Mouse (Mus musculus): ENCODE data around the gene 4930432M17Rik.

The 4930432M17Rik gene

DNA sequence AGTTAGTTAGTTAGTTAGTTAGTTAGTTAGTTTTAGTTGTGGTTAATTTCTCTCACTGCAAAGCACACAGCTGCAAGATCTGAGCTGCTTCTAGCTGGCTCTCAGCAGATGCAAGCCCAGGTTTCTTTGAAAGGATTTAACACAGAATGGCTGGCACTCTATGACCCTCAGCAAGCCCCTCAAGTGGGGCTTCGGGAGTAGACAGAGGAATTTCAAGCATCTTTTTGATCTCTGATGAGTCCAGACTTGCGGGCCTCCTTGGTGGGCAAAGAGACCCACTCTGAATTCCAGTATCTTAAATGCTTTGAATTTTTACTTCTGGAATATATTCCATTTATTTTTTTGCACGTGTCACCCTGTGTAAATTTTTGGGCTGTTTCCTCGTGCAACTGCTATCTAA is 8.4 kb downstream of the 4930432M17Rik start:
- no peak for DNase-seq

DNA sequence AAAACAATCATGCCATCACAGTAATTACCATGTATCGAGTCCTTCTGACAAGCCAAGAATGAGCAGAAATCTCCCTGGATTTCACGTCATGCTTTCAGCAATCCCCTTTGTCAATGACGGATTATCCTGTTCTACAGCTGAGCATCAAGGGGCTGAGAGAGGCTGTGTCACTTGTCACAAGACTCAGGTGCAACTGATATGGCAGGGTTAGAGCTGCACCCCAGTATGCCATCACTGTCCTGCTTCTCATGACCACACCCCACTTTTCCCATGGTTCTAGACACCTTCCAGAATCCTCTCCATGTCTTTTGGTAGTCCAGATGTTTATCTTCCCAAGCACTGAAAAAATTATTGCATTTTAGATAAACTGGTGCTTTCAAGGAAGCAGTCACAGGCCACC is 8.9 kb downstream of the 4930432M17Rik start:
- no peak for DNase-seq

DNA sequence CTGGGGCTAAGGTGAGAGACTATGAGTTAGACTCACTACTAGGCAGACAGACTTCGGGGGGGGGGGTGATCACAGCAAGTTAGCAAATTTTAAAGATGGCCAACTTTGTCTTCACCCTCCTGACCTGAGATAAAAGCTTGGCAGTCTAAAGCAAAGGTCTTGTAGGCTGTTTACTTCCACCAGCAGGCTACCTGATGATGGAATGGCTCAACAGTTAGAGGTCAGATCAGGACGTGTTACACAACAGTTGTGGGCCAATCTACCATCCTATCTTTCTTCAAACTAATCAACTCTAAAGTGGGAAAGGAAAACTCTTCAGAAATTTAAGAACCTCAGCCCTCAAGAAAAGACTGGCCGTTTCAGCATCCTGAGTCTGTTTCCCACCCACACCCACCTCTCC is 9.6 kb downstream of the 4930432M17Rik start:
- no peak for DNase-seq

DNA sequence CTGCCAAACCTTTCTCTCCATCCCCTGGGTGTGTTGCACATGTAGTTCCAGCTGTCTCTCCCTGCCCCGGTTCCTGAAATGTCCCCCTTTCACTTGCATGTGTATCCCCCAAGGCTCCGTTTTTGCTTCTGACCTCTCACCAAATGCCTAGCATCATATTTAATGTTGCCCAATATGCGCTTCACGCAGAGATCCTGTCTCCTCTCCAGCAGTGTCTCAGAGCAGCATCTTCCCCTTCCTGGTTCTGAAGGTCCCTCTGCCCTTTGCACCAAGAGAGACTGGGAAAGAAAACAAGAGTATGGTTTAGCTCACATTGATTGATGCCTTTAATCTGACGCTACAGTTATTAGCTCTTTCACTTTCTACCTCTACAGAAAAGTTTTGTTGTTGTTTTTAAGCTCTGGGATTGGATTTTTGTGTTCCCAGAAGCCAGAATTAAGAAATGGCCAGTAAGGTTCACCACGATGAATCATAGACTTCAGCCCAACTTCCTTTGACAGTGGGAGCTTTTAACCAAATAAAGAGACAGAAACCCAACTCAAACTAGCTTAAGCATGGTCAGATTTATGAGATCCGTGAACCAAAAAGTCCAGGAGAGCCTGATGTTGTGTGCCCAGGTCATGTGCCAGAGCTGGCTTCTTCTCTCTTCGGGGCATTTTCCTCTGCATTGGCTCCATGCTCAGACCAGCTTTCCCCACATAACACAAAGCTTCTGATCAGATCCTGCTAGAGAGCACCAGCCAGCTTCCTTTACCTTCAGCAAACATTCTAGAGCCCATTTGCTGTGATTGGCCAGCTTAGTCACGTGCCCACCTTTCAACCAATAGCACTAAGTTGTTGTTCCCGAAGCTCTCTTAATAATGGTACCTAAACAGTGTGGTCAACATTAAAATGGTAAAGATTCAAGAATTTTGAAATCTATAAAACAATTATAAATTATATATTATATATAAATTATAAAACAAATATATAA is 12.2 kb downstream of the 4930432M17Rik start:
- no peak for DNase-seq

DNA sequence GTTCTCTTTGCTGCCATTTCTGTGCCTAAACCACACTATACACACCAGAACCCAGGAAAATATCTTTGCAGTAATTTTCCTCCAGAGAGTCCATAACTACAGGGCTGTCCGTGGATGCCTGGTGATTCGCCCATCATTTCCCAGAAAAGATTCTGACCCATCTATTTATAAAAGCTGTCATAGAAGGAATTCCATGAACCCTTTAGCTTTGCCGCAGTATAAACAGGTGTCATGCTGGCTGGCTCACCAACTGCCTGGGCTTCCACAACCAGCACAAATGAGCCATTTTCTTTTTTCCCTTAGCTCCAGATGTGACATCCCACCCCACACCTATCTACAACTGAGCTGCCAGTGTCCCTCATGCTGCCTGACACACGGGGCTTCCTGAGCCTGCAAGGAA is 14.0 kb downstream of the 4930432M17Rik start:
- no peak for DNase-seq

DNA sequence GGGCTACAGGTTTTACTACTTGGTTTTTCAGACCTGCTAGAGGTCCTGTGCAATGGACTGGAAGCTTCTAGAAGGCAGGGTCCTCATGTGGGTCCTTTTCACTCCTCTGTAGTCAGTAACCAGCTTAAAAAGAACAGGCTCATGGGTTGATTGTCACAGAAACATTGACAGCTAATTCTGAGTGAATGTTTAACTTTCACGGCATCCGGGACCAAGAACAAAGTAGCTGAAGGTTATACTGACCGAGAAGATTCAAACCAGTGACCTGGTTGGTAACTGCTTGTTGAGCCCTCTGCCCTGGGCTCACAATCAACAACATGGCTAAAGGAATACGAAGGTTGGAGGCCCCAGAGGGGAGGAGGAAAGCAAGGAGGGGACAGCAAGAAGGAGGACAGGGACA is 14.4 kb downstream of the 4930432M17Rik start:
- DNase-seq = no peak

DNA sequence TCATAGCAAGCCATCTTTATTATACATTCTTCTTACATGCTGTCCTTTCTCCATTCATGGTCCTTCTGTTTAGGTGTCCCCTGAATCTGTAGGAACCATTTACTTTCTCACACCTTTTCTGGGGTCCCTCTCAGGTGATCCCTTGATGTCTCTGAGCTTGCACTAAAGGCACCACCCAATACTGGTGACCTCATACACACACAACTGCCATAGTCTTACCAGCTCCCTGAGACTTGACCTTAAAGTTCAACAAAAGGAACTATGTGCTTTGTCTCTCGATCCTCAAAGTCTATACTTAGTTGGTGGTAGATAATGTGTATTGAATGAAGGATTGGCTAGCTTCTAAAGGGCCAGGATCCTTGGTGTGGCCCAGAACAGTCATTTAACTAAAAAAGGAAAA is 15.4 kb downstream of the 4930432M17Rik start:
- no peak for DNase-seq

DNA sequence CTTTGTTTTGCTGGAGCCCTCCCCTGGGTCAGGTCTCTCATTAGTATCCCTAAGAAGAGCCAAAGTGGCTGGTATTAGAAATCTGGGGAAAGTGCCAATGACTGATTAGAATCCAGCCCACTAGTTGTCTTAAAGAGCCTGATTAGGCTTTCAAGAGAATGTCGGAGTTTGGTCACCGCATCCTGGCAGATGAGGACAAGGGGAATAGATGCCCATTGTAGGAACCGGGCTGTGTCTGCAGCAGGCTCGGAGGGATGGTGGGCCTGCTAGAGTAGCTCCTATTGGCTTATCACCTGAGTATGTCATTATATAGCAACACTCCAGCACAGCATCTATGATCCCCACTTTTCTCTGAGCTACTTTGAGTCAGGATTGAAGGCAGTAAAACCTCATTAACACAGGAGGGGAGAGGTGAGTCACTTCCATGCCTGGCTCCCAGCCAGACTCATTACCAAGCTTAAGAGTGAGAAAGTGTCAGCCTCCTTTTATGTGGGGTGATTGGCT is 15.9 kb downstream of the 4930432M17Rik start:
- no peak for DNase-seq

DNA sequence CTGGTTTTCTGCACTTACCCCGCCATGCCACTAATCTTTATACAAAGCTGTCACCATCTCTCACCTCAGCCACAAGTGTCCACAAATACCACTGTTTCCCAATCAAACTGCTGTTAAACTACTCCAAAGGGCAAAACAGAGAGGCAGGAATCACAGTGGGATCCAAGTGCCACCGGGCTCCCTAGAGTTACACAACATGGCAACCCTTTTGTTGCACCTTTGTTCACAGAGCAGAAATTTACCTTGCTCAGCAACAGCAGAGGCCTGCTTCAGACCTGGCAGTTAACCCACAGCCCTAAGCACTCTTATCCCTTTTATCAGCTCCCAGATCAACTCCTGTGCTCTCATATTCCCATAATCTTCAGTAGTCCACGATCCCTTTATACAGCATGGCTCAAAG is 17.2 kb downstream of the 4930432M17Rik start:
- no peak for DNase-seq

DNA sequence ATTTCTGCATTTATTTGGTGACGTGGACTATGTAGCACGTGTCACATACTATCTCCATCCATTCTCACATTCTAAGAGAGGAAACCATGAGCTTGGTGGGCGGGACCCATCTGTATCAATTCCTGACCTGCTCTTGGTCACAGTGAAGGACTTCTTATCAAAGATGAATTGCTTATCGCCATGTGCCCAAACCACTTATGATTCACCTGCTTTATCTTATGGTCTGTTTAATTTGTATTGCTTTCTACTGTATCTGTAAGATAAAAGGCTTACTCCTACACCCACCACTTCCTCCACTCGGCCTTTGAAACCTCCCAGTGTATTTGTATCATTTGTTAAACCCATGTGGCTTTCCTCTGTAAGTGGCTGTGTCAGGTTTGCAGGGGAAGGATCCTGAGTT is 18.5 kb downstream of the 4930432M17Rik start:
- DNase-seq = no peak

DNA sequence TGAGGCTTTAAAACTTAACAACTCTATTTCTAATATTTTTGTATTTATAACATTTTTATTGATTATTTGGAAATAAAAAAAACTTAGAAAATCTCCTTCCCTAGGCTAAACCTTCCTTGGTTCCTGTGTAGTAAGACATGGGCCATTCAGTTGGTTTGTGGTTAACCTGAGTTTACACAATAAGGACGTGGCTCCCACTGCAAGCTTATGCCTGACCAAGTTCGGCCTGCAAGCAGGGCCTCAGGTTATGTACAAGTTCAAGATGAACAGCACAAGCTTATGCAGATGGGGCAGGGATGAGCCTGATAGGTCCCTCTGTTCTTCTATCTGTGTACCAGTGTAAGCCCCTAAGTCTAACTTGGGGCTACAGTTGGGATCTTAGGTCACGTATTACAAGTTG is 19.1 kb downstream of the 4930432M17Rik start:
- DNase-seq = no peak

DNA sequence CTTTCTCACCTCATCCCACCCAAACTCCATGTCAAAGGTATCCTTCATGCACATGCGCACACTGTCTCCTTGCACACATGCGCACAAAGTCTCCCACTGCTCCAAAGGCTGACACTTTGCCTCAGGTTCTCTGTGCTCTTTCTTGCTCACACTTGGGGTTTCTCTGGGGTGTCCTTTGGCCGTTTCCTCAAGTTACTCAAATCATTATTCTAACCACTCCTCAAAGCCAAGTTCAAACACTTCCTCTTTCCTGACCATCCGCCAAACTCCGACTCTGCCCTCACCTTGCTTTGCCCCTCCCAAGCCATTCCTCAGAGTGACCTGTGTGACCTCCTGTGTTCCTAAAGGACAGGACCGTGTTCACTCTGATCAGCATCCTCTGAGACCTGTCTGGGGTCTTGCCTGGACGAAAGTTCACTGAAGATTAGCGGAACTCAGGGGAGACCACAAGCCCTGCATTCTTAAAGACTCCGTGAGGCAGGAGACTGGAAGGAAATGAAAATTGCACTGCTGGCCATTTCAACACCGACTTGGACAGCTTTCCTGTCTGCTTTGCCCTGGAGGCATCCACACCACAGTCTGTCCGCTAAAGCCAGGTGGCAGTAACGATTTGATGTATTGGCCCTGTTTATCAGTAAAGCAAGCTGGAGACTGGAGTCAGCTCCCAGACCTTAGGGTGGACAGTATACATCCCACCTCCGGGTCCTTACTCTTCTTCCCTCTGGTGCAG is 22.6 kb downstream of the 4930432M17Rik start:
- no peak for DNase-seq

DNA sequence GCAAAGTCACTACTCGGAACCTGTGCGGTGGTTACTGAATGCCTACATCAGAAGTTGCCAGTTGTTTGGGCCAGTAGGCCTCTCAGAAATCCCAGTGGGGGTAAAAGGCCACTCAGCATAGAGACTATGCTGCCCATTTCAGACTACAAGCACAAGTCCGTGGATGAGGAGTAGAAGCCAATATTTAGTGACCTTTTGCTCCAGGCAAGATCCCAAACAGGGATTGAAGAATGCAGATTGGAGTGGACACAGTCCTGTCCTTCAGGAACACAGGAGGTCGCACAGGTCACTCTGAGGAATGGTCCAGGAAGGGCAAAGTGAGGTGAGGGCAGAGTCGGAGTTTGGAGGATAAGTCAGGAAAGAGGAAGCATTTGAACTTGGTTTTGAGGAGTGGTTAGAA is 23.2 kb downstream of the 4930432M17Rik start:
- DNase-seq = no peak

DNA sequence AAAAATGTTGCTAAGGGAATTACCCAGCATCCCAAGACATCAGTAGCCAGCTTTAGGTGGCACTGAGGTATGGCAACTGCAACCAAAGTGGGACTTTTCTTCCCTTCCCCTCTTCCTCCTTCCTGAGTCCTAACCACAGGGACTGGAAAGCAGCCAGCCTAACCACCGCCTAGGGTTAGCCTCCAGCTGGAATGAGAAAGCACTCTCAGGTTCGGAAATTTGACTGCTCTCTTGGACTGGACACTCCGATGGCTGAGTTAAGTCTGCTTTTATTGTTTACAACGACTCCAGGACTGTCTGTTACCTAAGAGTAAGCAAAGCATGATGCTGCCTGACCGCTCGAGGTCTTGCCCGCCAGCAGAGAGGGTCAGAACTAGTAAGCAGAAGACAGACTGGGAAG is 26.6 kb downstream of the 4930432M17Rik start:
- no peak for DNase-seq

DNA sequence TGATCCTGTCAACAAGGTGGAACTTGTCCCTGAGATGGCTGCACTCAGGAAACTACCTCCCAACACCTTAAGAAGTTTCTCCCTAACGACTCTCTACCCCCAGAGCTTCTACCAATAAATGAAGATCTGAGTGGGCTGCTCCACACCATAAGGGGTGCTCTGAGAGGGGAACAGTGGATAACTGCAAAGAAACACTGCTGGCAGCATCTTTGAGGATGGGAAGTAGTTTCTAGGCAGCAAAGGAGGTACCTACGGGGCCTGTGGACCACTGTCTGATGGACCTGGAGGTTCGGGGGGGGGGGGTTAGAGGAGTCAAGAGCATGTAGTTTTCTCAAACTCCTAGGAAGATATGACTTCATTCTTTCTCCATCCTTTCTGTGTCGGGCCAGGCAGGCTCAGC is 28.8 kb downstream of the 4930432M17Rik start:
- DNase-seq = no peak

DNA sequence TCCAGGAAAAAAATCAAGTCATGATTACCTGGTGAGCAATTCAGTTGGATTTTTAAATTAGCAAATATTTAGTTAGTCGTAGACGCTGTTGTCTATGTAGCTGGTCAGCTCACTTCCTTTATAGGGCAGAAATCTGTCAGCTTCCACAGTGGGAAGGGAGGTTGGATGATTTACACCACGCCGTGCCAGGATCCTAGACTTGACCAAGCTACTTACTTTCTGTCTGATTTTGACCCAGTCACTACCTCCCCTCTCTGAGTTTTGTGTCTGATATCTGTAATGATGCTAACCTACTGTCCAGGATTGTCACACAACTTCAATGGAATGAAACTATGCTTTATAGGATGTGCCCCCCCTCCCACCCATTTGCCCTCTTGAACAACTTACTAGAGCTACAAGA is 29.3 kb downstream of the 4930432M17Rik start:
- DNase-seq = no peak

DNA sequence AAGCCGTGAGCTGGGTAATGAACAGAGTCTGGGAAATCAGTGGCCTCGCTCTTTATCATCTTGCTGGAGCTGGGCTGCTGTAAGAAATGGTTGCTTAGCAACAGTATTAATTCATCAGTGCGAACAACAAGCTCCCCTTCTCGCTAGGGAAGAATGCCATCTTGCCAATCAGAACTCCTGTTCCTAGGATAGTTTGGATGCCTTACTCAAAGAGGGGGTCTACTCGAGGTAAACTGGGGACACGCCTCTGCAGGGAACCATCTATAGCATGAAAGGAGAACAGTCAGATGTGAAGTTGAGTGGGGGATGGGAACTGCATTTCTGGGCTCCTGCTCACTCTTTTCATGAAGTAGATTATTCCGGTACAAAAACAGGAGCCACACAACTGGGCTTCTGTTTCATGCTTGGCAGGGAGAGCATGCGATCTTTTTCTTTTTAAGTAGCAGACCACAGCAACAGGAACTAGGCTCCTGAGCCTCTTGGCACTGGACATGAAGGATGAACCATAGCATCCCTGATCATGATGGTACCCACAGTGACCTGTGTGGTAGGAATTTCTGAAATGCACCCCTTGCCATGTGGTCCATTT is 29.9 kb downstream of the 4930432M17Rik start:
- no peak for DNase-seq

DNA sequence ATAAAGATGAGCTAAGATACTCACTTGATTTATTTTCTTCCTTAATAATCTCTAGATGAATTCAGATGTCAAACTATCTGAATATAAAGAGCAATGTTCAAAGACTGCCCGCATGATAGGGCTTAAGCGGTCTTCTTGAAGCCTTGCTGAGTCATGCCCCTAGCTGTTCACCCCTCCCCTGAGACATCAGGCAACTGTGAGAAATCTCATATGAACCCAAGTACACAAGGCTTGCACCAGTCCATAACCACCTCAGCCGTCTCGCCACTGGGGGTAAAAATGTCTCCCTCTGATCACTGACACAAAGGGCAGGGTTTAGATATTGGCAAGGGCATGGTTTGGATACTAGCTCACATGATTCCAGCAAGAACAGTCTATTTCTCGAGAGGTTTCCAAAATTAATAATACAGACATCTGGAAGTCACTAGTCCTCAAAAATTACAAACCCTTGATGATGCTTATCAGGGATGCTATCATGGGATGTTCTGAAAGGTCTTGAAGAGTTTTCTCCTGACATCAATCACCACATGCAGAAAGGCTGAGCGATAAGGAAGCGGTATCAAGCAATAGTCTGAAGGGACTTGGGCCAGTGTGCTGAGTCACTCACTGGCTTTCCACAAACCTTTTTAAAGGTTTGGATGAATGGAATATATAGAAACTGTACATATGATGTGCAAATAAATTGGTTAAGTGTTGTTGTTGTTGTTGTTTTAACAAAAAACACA is 32.8 kb downstream of the 4930432M17Rik start:
- DNase-seq = no peak

DNA sequence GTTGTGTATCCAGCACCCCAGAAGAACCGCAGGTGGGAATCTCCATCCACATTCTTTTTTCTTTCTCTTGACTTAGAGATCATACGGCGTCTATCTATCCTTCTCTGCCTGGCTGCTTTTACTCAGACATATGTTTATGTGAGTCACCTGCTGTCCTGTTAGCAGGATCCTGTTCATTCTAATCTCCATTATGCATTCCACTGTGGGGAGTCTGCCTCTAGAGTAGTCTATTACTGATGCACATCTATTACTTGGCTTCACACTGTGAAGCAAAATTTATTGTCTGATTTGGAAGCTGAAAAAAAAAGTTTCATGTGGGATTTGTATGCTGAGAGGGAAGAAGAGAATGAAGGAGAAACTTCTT is 33.3 kb downstream of the 4930432M17Rik start:
- no peak for DNase-seq

DNA sequence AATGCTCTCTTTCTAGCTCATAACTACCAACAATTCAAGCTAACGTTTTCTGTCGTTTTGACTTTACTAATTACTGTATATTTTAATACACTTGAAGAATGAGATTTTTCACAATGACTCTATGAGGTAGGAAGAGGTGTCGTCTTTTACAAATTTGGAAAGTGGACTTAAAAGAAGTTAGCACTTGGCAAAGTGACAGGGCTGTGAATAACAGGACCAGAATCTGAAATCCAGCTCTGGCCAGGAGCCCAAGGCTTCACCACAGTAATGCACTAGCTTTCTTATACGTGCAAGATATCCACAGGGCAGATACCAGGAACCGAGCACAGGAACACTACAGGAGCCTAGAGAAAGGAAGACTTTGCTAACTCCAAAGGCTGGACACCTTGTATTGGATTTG is 35.5 kb downstream of the 4930432M17Rik start:
- DNase-seq = no peak

DNA sequence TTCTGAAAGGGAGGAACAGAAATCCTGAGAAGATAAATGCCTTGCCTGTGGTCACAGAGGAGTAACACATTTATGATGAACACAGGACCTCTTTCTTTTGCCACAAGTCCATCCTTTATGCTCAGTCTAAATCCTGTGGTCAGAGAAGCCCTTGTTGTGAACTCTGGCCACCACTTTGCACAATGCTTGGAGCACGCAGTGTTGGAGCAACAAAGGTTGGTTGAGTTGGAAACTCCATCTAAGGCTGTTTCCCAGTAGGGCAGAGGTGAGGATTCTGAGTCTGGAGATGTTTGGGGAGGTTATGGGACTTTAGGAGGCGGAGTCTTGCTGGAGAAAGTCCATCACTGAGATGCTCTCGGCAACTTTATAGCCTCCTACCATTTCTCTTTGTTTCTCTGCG is 36.5 kb downstream of the 4930432M17Rik start:
- DNase-seq = no peak

DNA sequence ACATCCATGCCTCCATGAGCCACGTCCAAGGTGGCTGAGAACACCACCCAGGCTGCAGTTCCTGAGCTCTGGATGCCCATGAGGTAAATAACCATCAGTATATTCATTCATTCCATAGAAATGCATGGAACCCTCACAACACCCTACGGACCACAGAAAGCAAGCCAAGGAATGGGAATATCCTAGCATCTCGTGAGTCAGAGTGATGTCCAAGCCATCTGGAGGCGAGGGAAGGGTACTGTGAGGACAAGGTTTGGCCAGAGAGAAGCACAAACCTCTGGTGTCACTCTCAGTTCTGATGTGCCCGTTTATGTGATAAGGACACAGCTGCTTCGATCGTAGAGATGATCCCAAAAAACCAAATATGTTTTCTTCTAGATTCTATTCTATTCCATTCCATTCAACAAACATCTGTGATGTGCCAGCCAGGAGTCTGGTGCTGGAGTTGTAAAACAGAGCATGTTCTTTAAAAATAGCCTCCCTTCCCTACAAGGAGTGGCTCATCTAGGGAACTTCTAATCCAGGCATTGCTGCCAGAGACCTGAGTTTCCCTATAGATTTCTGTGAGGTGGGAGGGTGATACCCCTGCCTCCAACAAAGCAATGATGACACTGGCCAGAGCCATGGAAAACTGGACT is 40.5 kb downstream of the 4930432M17Rik start:
- no peak for DNase-seq

All from B cell, adult 2 months (primary cell).